Mouse (Mus musculus) layer of hippocampus, adult 2 months (tissue): Measurements from ENCODE around the gene Zfp219. TPM values are rescaled to one million over a fixed set of nuclear protein-coding genes. Genes with fewer than 3 reads are reported as not detected.

ENCODE experiments used
- DNase-seq, 2 experiments: peaks; one replicate each; pipeline ENCODE4 v3.0.0; 2022; ENCODE audit warnings: low spot score in 2 of 2
- H3K27ac ChIP-seq: fragments of 200-600 bp; 2 replicates; pipeline ENCODE4 v1.8.1; 2022
- H3K4me3 ChIP-seq: fragments of 200-600 bp; 2 replicates; pipeline ENCODE4 v1.8.1; 2022; ENCODE audit warnings: mild to moderate bottlenecking
- CTCF ChIP-seq: fragments of 200-600 bp; conservative IDR thresholded peaks from 2 replicates; pipeline ENCODE4 v1.8.1; 2022; ENCODE audit warnings: antibody characterized with exemption, mild to moderate bottlenecking, moderate library complexity
- total RNA-seq, 2 experiments: library from RNA; stranded (reverse); gene quantifications; 2 replicates each; pipeline ENCODE4 v1.2.3; 2021

The Zfp219 gene
- total RNA-seq, 2 experiments from 2014 or later, result 46.5 to 46.8 TPM

GRCm38 (mm10) chr14:52006241-52006640 is 14.3 kb downstream of the Zfp219 start:
- DNase-seq, result no peak
- TF ChIP-seq CTCF, result peak; percentile 69
- no peak overlapping the region for H3K4me3 ChIP-seq
- H3K27ac ChIP-seq, result no peak overlapping the region

- H3K27ac ChIP-seq, result no peak overlapping the region
- no peak overlapping the region for H3K4me3 ChIP-seq
- DNase-seq, result no peak
- TF ChIP-seq CTCF, result no peak
These were observed 14.9 kb downstream of the Zfp219 start for GRCm38 (mm10) chr14:52005616-52006015.

- H3K27ac ChIP-seq, result peak overlapping the region; percentile 93
- DNase-seq, result no peak
- H3K4me3 ChIP-seq, result no peak overlapping the region
- TF ChIP-seq CTCF, result no peak
These were observed 15.4 kb downstream of the Zfp219 start for GRCm38 (mm10) chr14:52005141-52005540.

GRCm38 (mm10) chr14:52003981-52004495 is 16.5 kb downstream of the Zfp219 start:
- peak; percentile 67 to 90 for DNase-seq
- H3K27ac ChIP-seq, result peak overlapping the region; percentile 93
- no peak for TF ChIP-seq CTCF
- H3K4me3 ChIP-seq, result peak overlapping the region; percentile 62

GRCm38 (mm10) chr14:51997483-51997882 is 23.1 kb downstream of the Zfp219 start:
- DNase-seq, result no peak
- Histone ChIP-seq H3K4me3 (no peak overlapping the region), H3K27ac (no peak overlapping the region)
- TF ChIP-seq CTCF, result no peak

GRCm38 (mm10) chr14:51996866-51997265 is 23.7 kb downstream of the Zfp219 start:
- no peak overlapping the region for H3K27ac ChIP-seq
- no peak for TF ChIP-seq CTCF
- no peak for DNase-seq
- no peak overlapping the region for H3K4me3 ChIP-seq

- Histone ChIP-seq H3K27ac (no peak overlapping the region), H3K4me3 (no peak overlapping the region)
- no peak for DNase-seq
- peak; percentile 80 for TF ChIP-seq CTCF
These were observed 24.2 kb downstream of the Zfp219 start for GRCm38 (mm10) chr14:51996231-51996841.

GRCm38 (mm10) chr14:51995219-51995871 is 25.2 kb downstream of the Zfp219 start:
- H3K4me3 ChIP-seq, result no peak overlapping the region
- DNase-seq, result no peak
- no peak overlapping the region for H3K27ac ChIP-seq
- no peak for TF ChIP-seq CTCF

- no peak for TF ChIP-seq CTCF
- DNase-seq, result no peak
These were observed 26.1 kb downstream of the Zfp219 start for GRCm38 (mm10) chr14:51994453-51994852.

GRCm38 (mm10) chr14:51989461-51989970 is 31.0 kb downstream of the Zfp219 start:
- Histone ChIP-seq H3K27ac (peak overlapping the region; percentile 18; the same call in 1 of the 2 replicates), H3K4me3 (no peak overlapping the region)
- TF ChIP-seq CTCF, result no peak
- DNase-seq, result no peak

More at GRCm38 (mm10) chr14:51994453-51994852, 26.1 kb downstream of the Zfp219 start:
- Histone ChIP-seq H3K4me3 (no peak overlapping the region), H3K27ac (no peak overlapping the region)

GRCm38 (mm10) chr14:51988731-51989130 is 31.8 kb downstream of the Zfp219 start:
- DNase-seq, result no peak
- Histone ChIP-seq H3K4me3 (no peak overlapping the region), H3K27ac (peak overlapping the region; percentile 18; the same call in 1 of the 2 replicates)
- TF ChIP-seq CTCF, result no peak

- no peak for DNase-seq
- TF ChIP-seq CTCF, result no peak
- Histone ChIP-seq H3K27ac (0 out of 2 replicates have a peak overlapping the region, but pooled peaks have one; percentile 90), H3K4me3 (no peak overlapping the region)
These were observed 33.4 kb downstream of the Zfp219 start for GRCm38 (mm10) chr14:51987177-51987576.

- peak overlapping the region; percentile 69 for H3K4me3 ChIP-seq
- no peak for TF ChIP-seq CTCF
- H3K27ac ChIP-seq, result peak overlapping the region; percentile 90
- DNase-seq, result no peak
These were observed 34.4 kb downstream of the Zfp219 start for GRCm38 (mm10) chr14:51986153-51986505.
